Mouse (Mus musculus) C2C12 (cell line): ENCODE measurements around the gene Tubg2.

Experiments used
- CEBPB ChIP-seq: IDR thresholded peaks from one replicate; pipeline ENCODE4 v1.6.1; 2011; ENCODE audit warnings: low read depth, mild to moderate bottlenecking, control low read depth, moderate library complexity
- CTCF ChIP-seq: IDR thresholded peaks from one replicate; pipeline ENCODE4 v1.5.1; 2011; ENCODE audit not compliant: control insufficient read depth, insufficient read depth, insufficient read length
- MAX ChIP-seq: IDR thresholded peaks from one replicate; pipeline ENCODE4 v1.6.1; 2011; ENCODE audit warnings: mild to moderate bottlenecking, control low read depth
- MYOD1 ChIP-seq: IDR thresholded peaks from one replicate; pipeline ENCODE4 v1.6.1; 2011; ENCODE audit warnings: low read depth; ENCODE audit not compliant: control insufficient read depth, insufficient read length
- MYOG ChIP-seq: IDR thresholded peaks from one replicate; pipeline ENCODE4 v1.6.1; 2011; ENCODE audit not compliant: control insufficient read depth, insufficient read length; ENCODE audit errors: extremely low read depth
- USF1 ChIP-seq: IDR thresholded peaks from one replicate; pipeline ENCODE4 v1.6.1; 2011; ENCODE audit warnings: low read depth, mild to moderate bottlenecking, control low read depth, moderate library complexity

DNA sequence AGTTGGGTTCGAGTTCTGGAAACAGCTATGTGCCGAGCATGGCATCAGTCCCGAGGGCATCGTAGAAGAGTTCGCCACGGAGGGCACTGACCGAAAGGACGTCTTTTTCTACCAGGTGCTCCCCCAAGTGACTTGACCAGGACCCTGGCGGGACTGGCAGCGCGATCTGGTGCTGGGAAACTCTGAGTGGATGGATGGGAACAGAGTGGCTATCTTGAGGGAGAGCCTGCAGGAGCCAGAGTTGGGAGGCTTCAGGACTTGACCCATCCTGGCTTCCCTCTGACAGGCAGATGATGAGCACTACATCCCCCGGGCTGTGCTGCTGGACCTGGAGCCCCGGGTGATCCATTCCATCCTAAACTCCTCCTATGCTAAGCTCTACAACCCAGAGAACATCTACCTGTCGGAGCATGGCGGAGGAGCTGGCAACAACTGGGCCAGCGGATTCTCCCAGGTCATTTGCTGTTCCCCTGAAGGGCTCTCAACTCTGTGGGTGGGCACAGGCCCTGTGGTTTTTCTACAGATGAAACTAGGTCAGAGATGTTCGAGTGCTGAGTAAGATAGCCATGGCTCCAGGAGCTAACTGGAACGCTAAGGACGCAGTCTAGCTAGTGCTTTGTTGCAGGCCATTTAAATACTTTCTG lies 35.0 kb upstream of the Tubg2 start:
- TF ChIP-seq CTCF, result no peak
- no peak for TF ChIP-seq USF1
- no peak for TF ChIP-seq MYOD1
- TF ChIP-seq CEBPB, result no peak
- TF ChIP-seq MYOG, result no peak
- no peak for TF ChIP-seq MAX
